Mouse (Mus musculus) megakaryocyte-erythroid progenitor cell, adult 5-6 weeks (primary cell): Measurements from ENCODE around the gene Hlcs. TPM values are rescaled to one million over a fixed set of nuclear protein-coding genes. Genes with fewer than 3 reads are reported as not detected.
A peak's percentile ranks its signal among the peaks of the same experiment; 100 is the strongest.
"Not testable (repeated sequence)": the region's sequence is repeated elsewhere in the genome, so short reads cannot be mapped to it uniquely, and the experiment has no call there.

ENCODE experiments used
- ATAC-seq: replicated peaks from 2 replicates; pipeline ENCODE4 v1.8.0; 2016; ENCODE audit warnings: mild to moderate bottlenecking, inconsistent platforms; ENCODE audit not compliant: severe bottlenecking, poor library complexity, low FRiP score, low TSS enrichment
- total RNA-seq, 2 experiments: library from RNA; stranded (forward) in 1 of 2; stranded (reverse) in 1 of 2; fragments of 200-1000, 215-1000 nt in 1 of 2; fragments of >200 nt in 1 of 2; fragmentation: Nextera tagmentation in 1 of 2; gene quantifications; 2 replicates each; pipeline ENCODE4 v1.2.3; 2014 to 2017

The Hlcs gene
- total RNA-seq (2014; fragmentation: Nextera tagmentation) (5.6 and 5.9 TPM in 2 replicates), total RNA-seq (2017) (7.0 and 26.9 TPM in 2 replicates)

DNA sequence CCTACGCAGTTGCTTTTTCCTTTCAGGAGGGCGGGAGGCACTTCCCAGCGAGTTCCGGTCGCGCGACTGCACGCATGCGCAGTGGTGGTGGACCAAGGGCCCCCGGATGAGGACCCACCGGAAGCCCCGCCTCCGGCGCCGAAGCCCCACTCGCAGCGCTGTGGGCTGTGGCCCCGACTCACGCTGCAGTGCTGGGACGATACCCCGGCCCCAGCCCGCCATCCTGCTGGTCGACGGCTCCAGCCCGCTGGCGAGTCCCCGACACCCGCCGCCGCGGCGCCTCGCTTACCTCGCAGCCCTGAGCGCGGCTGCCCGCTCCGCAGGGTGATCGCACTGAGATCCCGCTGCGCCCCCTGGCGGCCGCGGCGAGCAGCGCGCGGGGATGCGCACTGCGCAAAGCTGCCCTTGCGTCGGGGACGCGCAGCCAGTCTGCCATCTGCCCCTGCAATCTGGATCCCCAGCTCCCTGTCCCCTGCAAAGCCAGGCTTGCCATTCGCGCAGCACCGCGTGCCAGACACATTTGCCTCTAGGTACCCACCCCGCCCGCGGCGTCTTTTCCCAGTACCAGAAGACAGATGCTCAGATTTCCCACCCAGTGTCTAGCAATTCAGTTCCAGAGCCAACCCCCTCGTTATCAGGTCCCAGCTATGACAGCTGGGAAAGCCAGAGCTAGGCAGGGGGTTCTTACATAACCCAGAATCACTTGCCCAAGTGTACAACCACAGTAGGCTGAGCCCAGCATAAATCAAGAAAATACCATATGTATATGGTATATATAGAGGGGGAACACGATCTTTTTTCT is at the start of gene Hlcs:
TSS of gene Hlcs (minus strand) at position 343 of the 802 bp plus-strand sequence.
- peak; percentile 72 for ATAC-seq

DNA sequence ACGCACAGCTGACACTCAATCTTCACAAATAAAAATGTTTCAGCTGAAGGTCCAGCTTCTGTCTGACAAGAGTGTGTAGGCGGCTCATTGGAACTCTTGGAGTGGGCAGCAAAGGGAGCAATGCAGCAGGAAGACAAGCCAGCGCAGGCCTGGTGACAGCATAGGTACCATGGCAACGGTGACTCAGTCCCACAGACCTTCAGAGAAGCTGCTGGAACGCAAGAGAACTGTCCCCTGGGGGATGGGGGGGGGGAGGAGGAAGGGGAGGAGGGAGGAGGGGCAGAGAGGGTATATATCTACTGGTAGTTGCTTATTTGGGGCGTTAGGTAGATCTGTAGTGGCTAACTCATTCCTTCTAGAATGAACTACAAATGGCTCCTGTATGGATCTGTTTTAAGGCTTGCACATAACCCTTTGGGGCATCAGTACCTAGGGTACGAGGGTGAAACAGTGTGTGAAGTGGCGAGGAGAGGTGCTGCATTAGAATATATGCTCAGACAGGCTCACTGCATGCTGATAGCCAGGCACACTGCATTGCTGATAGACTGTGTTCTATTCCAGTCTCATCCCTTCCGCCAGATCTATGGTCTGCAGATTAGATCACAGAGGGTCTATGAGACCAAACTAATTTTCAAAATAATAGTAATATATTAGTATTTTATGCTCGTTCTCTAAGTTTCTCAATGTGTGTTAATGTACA is 49.0 kb upstream of the Hlcs start:
- no peak for ATAC-seq

DNA sequence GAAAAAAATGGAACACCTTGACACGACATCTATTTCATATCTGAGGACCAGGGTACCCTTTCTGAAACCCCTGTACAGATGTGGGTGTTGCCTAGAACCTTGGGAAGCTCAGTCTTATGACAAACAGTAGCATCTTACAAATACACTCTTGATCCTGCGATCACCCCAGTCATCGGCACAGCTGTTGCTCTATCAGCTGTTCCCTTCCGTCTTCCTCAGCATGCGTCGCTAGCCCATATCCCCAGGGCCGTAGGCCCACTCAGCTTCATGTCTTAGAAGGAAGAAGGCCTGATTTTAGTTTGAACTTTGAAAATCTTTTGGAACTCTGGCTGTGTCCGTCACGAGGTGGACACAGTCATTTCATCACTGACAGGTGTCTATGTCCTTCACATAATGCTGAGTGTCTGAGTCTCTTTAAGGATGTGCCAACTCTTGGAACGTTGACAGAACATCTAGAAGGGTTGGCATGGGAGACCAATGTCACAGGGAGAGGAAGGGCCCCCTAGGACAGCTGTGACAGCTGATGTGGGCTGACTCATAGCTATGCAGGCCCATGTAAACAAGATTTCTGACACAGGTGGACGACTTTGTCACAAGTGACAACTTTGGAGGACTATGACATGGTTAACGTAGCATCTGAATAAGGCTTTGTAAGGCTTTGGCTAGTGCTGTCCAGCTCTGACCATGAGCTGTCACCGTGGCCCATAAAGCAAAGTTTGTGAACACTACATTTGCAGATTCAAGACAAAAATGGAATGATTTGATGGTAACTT is 47.4 kb upstream of the Hlcs start:
- no peak for ATAC-seq

DNA sequence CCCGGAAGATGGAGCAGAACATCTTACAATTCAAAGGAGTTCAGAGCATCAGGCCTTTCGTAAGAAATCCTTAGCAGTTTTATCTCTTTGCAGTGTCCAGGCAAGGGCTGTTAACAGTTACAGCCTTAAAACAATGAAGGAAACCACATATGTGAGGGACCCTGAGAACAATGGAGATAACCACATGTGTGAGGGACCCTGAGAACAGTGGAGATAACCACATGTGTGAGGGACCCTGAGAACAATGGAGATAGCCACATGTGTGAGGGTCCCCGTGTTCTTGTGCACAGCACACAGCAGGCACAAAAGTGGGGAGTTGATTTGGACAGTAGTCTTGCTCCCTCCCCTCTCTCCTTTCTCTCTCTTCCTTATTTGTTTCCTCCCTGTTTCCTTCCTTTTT is 44.7 kb upstream of the Hlcs start:
- ATAC-seq = peak; percentile 74

DNA sequence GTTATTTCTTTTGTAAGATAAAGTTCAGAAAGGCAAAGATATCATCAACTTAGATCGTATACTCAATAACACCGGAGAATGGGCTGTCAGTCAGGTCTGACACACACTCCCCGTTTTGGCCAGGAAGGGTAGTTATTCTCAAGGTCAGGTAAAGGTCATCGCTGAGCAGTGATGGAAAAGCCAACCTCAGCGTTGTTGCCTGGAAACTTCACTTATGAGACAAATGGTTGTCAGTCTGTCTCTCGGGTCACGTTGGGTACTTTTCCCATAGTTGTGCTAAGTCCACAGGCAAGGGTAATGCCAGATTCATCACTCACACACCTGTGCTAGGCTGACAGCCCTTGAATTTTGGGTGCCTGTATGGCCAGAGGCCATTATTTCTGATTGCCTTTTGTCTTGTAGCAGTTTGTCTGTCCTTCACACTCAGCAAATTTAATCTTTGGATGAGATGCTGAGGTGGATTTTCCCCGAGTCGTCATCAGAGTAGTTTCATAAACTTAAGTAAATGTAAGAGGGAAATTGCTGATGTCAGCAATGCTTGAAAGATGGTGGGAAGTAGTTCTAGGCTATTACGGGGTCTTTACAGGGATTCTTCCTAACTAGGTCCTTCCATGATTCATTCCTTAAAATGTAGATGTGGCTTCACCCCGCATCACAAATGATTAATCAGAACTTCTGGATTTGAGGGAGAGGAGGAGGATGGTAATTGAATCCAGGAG is 43.6 kb upstream of the Hlcs start:
- ATAC-seq = no peak

DNA sequence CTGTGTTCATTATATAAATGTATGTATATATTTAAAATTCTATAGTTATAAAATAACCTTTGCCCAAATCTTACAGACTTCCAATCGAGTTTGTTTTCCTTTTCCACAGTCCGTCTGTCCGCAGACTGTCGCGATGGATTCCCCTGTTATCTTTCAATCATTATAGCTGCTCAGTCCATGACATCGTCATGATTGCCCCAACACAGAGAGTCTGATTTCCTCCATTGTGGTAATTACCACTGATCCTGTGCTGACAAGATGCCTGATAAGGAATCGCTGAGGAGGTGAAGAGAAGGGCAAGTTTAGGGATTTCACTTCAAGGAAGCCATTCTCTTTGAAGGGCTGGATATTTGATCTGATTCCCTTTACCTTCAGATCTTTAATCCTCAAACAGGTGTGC is 42.7 kb upstream of the Hlcs start:
- no peak for ATAC-seq

DNA sequence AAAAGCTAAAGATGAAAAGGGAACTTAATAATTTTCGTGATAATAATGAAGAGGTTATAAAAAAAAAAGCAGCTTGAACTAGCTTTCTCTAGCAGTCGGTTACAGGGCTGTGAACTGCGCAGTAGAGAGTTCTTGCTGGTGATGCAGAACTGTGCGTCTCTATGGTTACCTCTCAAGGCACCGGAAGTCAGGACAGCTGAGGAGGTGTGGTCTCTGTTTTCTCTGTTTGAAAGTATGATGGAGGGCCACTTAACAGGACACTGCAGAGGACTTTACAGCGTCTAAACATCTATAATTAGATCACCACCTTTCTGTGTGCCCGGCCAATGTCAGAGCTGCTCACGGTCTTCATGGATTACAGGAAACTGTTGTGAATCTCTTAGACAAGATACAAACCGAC is 41.1 kb upstream of the Hlcs start:
- peak; percentile 61 for ATAC-seq

DNA sequence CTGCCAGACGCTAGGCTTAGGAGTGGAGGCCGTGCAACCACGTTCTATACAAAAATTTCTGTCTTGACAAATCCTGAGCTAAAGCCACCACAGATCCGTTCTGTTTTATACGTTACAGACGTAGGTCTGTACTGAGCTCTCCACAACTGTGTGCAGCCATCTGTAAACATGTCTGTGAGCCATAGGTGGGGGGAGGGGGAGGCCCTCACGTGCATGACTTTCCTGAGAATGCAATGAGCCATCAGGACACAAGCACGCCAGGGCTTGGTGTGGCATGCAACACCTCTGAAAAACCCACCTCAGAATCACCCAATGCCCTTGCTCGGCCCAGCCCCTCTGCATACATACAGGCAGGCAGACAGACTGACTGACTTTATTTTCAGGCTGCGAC is 36.9 kb upstream of the Hlcs start:
- no peak for ATAC-seq

DNA sequence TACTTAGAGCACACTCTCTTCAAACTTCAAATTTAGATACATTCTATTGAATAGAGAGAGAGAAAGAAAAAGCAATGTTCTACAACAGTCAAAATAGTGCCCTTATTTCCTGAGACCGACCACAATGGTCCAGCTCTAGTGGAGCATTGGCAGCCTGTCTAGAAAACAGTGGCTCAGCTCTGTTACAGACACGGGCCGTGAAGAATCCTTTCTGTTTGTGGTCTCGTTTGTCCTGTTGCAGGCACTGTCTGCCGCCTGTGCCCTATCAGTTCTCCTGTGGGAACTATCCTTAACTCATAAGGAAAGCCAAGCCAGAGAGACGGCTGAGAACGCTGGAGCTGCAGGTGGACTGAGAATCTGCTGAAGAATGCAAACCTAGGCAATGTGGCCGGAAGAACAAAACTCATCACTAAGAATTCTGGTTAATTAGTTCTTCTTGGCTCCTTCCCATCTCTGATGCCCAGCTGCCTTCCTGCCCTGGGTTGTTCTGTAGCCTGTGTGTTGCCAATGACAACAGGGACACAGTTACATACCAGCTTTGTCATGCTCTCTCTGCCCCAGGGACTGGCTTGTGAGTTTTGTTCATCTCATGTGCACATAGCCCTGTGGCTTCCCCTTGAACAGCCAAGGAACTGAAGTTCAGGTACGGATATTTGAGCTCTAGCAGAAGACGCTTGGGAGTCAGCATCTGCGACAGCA is 36.4 kb upstream of the Hlcs start:
- no peak for ATAC-seq

DNA sequence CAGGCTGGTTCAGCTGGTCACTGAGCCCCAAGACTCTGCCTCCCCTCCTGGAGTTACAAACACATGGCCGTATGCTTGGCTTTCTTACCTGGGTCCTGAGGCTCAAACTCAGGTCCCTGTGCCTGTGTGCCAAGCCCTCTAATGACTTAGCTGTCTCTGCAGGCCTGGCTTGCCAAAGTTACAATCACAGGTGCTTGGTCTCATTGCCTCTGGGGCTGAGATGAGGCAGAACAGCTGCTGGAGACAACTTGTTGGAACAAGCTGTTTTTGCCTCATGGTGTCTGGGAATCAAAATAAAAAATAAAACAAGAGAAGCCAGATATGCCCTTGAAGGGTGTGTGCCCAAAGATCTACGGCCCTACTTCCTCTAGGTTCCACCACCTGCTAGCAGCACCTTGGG is 35.4 kb upstream of the Hlcs start:
- no peak for ATAC-seq

DNA sequence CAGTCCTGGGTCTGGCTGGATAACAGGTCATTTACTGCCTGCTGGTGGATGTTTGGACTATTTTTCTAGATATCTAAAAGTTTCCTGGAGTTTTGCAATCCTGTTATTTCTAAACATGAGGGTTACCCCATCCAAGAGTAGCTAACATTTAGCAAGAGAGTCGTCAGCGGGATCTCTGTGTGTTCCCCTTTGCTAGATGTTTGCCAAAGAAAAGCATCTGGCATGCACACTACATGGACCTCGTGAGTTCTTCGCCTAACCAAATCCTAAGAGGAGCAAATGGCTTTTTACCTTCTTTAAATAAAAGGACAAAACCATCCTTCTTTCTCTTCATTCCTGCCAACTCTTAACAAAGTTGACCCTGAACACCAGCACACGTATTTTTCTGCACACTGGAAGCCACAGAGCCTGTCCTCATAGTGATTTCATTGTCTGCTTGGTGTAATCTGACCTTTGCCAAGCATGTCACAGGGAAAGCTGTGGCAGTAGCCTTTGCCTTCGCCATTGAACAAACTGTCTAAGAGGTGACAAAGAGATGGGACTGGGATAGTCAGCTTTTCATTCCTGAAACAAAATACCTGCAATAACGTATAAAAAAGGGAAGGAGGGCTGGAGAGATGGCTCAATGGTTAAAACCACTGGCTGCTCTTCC is 33.8 kb upstream of the Hlcs start:
- no peak for ATAC-seq

DNA sequence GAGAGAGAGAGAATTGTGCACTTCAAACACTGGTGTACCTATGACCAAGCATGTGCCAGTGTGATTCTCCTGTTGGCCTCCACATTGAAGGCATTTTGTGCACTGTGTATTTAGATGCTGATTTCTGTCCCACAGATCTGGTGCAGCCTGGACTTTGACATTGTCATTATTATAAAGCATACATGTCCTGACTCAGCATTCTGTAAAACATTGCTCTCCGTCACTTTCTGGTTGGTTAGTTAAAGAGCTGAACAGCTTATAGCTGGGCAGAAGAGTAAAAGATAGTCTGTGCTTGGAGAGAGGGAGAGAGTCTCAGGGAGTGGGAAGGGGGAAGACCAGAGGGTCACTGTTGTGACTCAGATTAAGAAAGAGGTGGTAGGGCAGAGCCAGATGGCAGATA is 32.4 kb upstream of the Hlcs start:
- no peak; the same call in 1 of the 2 replicates for ATAC-seq

DNA sequence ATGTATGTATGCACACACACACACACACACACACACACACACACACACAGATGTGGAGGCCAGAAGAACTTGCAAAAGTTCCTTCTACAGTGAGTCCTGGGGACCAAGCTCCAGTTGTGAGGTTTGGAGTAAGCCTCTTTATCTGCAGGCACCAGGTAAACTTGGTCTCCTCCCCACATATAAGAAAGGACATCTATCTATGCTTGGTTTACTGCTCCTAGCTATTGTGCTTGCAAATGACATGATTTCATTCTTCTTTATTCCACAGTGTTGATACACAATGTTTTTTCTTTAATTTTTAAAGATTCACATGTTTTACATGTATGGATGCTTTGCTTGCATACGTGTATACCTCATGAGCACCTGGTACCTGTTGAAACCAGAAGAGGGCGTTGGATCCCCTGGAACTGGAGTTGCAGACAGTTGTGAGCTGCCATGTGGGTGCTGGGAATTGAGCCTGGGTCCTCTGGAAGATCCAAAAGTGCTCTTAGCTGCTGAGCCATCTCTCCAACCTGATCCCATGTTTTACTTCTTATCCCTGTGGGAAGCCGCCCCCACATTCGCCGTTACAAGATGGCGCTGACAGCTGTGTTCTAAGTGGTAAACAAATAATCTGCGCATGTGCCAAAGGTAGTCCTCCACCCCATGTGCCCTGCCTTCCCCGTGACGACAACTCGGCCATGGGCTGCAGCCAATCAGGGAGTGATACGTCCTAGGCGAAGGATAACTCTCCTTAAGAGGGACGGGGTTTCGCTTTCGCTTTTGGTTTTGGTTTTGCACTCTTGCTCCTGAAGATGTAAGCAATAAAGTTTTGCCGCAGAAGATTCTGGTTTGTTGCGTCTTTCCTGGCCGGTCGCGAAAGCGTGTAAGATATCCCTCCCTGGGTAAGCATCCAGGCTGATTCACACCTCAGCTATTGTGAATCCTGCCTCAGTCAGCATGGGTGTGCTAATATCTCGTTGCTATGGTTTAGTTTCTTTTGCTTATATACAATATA is 26.1 kb upstream of the Hlcs start:
- ATAC-seq = not testable (repeated sequence)

DNA sequence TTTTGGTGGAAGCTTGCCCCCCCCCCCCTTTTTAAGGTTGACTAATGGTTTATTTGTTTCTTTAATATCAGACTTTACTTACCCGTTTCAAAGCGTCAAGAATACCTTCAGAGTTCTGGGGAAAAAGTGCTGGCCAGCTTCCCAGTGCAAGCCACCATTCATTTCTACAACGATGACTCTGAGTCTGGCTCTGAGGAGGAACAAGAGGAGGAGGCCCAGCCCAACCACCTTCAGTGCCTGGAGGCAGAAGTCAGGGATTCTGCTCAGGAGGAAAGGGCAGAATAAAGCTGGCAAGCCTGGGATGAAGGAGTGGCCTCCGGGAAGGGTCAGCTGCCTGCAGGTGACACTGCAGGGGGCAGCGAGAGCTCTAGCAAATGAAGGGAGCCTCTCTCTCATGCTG is 22.3 kb upstream of the Hlcs start:
- no peak for ATAC-seq

DNA sequence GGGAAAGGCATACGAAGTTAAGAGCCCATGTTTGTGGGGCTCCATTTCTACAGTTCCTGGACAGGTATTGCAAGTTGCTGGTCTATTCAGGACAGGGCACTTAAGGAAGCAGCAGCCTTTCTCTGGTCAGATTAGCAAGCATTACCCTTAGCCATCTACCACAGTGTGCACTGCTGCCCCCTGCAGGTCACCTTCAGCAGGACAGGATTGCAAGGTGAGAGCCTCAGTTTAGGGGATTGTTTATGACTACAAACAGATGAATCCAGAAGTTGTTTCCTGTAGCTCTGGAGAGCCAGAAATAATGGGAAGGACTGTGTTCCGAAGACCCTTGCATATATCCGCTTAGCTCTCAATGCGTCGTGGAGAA is 18.5 kb upstream of the Hlcs start:
- ATAC-seq = peak; percentile 60

DNA sequence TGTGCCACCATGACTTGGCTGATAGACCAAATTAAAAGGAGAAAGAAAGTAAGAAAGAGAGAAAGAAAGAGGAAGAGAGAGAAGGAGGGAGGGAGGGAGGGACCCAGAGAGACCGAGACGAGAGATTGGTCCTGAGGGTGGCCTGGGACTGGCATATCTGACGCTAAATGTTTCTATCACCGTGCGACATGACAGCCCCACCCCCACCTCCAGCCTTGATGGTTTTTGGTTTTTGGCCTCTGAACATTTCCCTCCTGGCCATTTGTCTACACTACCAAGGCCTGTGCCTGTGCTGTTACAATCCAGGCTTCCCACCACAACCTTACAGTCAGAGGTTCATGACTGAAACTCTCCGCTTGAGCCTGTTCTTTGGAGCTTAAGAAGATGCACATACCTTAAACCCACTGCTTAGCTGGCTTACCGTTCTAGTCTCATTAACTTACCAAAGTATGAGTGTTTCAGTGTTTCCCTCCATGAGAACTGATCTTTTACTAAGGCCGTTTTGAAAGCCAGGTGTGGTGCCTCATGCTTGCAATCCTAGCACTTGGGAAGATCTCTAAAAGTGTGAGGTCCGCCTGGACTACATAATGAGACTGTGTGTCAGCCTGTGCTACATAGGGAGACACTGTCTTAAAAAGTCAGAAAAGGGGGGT is 18.0 kb upstream of the Hlcs start:
- 0 out of 2 replicates have a peak, but pooled peaks have one; percentile 8 for ATAC-seq

DNA sequence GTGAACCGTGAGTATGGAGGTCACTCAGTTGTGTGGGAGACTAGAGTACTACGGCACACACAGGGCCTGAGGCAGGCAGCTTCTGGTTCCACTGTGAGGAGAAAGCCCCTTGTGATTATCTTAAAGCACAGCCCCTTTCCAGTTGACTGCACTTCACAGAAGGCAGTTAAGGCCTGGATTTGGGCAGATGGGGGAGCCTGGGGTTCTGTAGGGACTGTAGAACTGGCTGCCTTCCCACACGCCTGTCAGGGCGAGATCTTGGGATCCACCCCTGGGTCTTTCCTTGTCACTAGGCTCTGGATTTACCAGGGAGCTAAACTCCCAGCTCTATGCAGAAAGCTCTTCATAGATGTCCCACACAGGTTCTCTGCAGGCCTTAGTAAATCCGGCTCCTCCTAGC is 17.1 kb upstream of the Hlcs start:
- no peak for ATAC-seq
